Mouse (Mus musculus) spleen, adult 12 weeks (tissue): ENCODE data around the gene Dock1.

ENCODE experiments used
- DNase-seq: peaks from one replicate; pipeline ENCODE4 v3.0.0; 2022; ENCODE audit warnings: low spot score

The Dock1 gene

DNA sequence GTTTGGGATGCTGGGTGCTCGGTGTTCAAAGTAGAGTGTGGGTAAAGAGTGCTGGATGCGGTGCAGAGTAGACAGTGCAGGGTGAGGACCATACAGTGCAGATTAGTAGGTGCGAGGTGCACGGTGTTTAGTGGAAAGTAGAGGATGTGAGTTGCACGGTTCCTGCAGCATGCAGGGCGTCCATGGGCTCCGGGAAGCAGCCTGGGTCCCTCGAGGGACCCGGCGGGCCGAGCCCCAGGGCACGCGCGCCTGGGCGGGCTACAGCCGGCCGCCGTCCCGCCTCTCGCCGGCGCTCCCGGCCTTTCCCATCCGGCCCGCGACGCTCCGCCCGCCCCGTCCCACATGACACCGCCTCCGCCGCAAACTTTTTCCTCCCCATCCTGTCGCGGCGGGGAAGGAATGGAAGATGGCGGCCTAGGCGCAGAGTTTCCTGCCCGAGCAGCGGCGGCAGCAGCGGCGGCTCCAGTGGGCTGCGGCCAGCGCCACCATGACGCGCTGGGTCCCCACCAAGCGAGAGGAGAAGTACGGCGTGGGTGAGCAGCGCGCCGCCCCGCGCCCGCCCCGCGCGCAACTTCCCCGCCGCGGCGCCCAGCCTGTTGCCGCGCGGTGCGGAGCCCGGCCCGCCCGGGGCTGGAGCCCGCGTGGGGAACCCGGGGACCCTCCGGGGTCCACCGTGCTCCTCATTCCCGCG lies at the start of gene Dock1:
Dock1 (plus strand) TSS at position 343 of the 691 bp plus-strand sequence.
- DNase-seq = no peak

DNA sequence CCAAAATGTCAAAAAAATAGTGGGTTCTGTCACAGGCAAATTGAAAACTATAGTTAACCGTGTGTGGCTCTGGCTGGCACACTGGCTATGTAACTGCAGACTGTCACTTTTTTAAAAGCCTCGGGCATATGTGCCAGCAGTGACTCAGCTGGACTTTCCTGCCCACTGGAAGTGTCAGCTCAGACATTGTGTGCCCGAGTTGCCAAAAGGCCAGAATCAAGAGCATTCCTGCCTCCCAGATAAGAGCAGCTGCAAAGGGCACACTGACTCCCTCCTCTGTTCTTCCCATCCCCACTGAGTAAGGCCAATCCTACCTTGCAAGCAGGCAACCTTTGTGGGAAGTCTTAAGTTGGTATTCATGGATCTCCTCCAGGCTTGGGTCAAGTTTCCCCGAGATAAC lies 42.5 kb upstream of the Dock1 start:
- no peak for DNase-seq

DNA sequence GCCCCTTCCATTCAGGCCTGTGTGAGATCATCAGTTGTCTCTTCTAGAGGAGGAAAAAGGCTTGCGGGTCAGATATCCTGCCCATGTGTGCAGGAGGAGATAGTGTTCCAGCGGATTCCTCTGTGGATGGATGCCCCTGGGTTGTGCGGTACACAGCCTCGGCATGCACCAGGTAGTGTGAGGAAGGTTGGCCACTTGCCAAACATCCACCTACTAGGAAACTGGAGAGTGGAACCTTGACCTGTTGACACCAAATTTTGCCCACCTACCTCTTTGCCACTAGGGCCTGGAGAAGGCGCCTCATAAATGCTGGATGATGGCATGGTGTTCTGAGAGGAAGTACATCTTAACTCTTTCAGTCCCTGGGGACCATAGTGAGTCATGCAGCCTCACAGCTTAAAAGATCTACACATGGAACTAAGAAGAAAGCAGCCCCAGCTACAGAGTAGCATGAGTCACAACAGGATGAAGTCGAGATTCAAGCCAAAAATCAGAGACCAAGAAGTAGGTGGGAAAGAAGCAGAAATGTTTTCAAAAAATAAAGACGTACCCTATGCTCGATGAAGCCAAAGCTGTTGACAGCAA lies 20.1 kb upstream of the Dock1 start:
- DNase-seq = no peak

DNA sequence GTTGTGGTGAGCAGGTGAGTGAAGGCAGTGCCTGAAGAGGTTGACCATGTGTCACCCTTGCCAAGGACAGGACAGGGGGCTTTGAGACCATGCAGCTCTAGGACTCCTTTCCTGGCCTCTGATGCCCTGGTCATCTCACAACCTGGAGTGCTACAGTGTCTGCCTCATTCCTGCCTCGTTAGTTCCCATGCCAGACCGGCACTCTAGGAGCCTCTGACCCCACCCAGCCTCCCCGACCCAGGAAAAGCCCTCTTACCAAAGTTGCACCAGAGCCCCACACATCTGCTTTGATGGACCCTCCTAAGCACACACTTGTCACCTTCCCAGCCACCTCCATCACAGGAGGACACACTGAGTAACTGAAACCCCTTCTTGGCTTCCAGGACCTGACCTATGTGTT lies 19.4 kb upstream of the Dock1 start:
- DNase-seq = no peak

DNA sequence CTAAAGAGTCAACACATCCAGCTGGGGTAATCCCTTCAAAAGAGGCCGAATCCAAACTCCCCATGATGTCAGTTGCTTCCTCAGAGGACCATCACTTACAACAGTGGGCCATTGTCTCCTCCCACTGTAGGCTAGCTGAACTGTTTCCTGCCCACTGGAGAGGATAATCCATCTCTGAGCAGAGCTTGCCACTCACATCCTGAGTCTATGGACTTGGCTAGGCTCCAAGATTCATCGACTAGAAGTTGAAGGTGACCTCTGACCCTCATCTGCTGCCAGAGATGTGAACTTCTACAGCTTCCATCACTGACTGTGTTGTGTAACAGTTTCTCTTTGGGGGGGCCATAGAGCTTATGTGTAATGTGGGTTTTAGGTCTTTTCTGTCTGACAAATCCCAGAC lies 7.2 kb upstream of the Dock1 start:
- DNase-seq = no peak

DNA sequence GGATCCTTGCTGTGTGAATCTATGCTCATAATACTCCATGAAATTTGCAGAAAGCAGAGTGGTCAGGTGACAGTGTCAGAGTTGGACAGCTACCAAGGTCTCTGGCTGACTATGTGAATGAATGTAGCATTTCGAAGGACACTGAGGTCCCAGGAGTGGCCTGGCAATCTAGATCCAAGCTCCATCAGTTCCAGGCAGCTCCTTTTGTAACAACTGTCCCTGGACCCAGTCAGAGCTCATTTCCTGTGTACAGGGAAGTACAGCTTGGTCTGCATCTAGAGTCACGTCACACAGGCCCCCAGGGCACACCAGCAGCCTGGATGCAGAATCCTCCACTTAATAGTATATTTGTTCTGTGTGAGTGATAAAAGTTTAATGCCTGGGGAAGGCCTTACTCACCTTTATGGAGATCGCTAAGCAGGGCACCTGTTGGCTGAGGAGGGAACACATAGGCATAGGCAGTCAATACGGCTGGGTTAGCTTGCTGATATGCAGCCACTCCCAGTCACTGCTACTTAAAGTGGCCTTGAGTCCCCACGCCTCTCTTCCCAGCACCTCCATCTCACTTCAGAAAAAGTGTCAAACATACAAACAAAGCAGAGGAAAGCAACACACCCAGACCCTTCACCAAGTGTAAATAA lies 4.7 kb upstream of the Dock1 start:
- DNase-seq = no peak

DNA sequence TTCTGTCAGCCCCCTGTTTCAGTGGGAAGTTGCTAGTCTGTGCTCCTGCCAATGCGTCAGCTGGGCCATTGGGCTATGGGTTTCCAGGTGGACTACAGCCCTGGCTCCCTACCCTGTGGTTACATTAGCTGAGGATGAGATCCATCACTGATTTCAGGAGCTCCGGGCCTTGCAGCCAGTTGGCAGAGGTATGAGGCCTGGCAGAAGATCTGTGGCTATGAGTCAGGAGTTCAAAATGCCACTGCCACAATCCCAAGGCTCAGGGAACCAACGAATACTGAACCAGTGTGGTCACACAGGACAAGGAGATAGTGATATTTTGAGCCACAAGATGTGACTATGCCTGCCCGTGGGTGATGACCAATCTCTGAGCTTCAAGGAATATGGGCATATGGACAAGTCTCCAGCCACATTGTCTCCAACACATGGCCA lies 3.2 kb upstream of the Dock1 start:
- DNase-seq = no peak

DNA sequence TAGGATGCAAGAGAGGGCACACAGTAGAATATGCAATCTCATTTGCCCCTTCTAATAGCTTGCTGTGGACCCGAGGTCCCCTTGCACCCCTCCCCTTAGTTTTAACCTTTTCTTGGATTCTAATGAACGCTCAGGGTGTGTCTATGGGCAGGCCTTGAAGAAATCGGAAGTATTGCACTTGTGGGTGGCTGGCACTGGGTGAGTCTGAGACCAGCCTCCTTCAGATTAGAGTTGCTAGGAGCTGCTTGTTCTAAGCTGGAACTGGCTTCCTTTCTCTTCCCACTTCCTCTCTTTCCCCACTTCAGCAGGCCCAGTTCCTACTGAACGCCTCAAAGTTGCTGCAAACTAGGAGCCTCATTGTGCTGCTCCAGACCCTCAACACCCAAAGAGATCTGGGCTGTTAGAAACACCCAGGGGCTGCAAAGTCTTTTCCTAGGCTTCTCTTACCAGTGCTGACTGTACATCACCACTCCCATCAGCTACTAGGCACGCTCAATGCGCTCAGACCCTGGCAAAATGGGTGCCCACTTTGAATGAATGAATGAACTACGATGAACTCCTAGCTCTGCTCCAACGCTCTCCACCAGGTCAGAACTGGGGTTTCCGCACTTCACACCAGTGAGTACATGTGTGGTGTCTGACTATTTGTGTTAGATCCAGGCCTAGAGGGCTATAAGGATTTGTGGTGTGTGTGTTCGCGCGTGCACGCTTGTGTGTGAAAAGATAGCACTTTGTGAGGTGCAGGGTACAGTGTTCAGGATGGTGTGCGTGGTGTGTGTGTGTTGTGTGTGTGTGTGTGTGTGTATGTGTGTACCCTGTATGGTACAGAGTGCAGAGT lies 761 bp upstream of the Dock1 start:
- DNase-seq = no peak

DNA sequence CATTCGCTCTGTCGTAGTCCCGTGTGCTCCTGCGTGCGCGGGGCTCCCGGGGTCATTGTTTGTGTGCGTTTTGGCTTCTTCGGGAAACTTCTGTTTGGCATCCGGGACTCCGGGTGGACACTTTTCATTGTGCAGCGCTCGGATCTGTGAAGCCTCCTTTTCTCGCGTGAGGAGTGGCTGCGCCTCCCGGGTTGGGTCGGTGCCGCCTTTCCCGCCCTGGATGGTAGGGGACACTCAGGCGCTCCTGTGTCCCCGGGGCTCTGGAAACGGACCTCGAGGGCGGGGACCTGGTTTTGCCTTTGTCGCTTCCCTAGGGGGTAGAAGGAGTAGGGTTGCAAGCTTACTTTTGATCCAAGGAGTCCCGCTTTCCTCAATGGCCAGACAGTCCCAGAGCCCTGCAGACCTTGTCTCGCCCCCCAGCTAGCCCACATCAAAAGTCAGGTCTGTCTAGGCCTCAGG lies 578 bp downstream of the Dock1 start:
- no peak for DNase-seq

DNA sequence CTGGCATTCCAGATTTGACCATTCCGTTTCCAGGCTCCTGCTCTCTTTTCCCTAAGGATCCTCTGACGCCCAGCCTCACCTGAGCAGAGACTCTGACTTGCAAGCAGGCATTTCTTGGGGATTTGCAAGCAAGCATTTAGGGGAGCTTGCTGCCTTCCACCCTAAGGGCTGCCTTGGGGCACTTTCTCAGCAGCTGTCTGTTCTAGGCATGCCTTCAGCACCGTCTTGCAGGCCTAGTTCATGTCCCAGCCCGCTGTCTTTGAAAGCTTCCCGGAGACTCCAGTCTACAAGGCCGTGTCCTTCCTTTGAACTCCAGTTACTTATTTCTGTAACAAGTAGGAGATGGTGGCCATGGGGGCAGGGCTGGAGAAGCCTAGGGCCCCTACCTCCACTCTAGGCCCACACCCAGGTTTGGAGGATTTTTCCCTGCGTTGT lies 1.0 kb downstream of the Dock1 start:
- DNase-seq = no peak

DNA sequence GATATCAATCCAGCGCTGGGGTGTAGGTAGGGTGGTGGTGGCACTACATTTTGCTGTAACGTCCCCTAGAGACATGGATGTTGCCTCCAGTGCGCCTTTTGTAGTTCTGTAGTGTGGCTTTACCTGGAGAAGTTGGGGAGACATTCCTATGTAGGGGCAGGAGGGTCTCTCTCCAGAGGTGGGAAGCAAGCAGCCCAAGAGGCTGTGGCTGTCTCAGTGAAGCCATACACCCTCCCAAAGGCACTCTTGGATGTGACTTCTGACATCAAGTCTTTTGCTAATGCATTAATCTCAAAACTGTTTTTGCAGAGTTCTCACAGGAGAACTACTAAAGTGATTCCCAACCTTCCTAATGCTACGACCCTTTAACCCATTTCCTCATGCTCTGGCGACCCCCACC lies 2.7 kb downstream of the Dock1 start:
- DNase-seq = no peak

DNA sequence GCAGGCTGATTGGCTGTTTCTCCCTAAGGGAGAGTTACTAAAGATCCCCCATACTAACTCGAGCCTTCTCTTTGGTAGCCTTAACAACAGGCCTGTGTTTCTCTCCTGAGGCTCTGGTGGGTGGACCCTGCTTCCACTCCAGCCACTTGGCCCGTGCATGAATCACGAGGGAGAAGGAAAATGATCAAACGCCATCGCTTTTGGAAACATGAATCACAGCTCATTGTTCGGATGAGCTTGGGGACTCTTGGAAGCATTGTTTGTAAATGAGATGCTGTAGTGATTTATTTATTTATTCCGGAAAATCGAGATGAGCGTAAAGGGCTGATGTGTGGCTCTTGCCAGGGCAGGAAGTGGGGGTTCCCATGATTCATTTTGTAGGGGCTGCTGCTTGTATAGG lies 3.5 kb downstream of the Dock1 start:
- no peak for DNase-seq

DNA sequence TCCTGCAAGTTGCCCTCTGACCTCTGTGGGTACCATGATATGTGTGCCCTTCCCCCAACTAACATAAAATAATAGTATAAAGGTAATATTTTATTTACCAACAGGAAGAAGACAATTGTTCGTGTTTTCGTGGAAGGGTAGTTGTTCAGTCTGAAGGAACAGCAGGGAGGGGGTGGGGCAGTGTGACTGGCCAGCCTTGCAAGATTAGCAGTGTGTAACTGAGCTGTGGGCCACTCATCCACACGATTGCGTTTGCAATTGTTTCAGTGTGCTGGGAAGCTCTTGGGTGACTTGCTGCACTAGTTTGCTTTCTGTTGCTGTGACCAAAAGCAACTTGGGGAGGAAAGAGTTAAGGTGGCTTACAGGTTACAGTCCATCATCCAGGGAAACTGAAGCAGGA lies 7.4 kb downstream of the Dock1 start:
- DNase-seq = no peak

DNA sequence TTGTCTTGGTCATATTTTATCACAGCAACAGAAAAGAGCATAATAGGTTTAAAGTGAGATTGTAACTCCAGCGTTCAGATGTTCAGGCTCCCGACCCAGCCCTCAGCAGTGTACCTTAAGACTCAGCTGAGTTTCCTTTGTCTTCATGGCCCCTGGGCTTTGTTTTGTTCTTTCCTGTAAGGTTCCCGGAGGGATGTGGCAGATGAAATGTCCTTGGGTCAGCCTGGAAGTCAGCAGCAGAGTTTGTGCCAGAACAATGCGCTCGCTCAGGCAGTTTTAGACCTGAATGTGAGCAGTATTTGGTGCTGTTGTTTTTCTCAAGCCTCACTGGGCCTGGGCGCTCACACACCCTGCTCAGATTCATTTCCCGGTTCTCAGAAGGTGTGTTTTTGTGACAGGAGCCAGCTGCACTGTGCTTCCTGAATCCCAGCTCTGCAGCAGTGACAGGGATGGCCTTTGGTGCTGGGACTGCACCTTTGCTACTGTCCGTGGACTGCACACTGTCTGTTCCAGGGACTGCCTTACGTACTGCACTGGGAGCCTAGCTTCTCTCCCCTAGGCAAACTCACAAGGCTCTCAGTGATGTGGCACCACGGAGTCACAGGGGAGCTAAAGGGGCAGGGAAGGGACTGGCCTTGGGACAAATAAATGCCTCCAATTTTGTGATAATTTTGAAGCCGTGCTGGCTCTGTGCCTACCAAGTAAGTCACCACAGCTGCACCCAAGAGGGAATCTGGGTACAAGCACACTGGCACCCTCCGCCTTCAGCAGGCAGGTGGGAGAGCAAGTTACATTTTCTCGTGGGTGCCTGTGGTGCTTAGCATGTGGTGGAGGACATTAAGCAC lies 9.1 kb downstream of the Dock1 start:
- DNase-seq = no peak

DNA sequence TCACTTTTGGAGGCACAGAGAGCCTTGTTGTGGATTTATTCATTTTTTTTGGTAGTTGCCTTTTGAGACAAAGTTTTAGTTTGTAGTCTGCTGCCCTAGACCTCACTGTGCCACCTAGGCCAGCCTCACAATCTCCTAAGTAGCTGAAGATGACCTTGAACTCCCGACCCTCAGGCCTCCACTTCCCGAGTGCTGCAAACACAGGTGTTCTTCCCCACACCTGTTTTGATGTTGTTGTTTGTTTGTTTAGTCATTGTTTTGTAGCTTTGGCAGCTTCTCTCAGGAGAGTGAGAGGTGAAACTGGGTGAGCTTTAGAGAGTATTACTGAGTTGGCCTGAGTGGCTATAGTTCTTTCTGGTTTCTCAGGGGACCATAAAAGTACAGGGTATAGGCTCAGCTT lies 9.7 kb downstream of the Dock1 start:
- no peak for DNase-seq

DNA sequence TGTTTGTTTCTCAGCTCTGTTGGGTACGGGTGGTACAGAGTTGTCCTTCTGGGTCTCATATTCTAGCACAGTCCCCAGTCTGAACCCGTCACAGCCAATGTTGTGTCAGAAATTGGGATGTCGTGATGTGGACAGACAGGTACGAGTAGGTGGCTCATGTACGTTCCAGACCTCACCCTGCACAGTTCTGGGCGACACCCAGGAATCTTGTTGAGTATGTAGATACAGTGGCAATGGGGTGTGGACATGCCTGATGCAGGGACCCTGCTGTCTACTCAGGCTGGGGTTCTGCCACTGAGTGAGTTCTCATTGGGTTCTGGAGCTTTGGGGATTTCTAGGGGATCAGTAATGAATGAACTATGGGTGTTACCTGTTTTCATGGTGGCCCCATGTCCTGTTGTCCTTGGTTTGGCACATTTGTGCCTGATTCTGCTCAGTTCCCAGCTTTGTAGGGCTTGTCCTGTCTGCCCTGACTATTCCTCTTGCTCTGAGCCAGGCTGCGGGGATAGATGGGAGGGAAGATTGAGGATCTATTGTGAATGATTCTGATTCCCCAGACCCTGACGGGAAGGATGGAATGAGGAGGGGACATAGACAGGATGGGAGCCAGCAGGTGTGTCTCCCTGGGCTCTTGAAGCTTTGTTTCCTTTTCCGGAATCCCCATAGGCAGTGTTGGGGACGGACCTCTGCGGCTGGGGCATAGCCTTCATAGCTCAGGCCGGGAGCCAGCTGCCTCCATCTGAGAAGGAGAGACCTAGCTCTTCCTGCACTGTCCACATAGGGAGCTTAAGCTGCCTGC lies 11.5 kb downstream of the Dock1 start:
- DNase-seq = no peak

DNA sequence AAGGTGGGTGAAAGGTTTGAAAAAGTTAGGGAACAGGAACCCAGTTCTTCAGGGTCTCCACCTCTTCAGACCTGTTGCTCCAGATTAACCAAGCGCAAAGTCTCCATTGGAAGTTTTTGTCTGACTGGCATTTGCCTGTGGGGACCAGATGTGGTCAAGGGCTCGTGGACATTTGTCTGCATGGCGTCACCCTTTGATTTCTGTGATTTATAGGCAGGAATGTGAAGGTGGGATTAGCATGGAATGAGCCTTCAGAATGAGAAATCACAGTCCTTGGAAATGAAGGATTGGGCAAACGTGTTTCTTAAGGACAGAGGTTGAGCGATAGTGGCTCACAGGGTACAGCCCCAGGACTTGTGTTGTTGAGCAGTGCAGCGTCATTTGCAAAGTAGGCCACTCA lies 17.9 kb downstream of the Dock1 start:
- no peak for DNase-seq

DNA sequence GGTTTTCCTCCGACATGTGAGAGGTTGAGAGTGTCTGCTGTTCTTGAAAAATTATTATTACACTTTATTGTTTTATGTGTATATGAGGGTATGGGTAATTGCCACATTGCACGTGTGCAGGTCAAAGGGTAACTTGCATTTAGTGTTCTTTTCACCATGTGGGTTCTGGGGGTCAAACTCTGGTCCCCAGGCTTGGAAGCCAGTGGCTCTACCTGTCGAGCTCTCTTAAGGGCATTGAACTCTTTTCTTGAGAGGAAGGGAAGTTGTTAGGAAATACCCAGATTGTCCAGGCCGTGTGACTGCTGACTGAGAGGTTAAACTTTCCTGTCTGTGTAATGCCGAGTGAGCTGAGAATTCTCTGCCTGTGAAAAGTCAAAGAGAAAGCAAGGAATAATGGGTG lies 19.7 kb downstream of the Dock1 start:
- DNase-seq = no peak

DNA sequence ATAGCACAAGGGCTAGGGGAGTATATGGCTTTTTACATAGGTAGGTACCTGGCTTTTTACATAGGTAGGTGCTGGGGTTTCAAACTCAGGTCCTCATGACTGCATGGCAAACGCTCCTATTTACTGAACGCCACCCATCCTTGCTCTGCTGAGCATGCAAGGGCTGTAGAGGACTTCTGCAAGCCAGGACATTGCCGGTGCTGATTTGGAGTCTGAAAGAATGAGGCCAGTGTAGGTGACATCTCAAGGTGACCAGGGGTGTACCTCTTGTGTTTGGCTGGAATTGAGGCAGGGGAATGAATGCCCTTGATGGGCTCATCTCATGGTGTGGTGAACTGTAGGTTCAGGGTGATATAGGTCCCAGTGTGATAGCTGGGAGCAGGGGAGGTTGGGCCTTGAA lies 20.4 kb downstream of the Dock1 start:
- DNase-seq = no peak

DNA sequence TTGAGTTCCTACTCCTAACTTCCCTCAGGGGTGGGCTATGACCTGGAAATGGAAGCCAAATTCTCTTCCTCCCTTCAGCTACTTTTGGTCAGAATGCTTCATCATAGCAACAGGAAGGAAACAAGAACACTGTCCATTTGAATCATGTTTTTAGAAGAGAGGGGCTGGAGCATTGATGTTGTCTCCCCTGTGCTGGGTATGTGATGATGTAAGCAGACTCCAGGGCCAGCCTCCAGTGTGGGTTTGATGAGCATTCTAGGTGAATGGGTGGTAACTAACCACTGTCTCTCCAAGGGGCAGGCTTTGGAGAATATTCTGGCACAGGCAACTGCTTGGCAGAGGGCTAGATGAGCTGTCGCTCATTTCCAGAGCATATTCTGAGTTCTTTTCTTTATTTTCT lies 22.9 kb downstream of the Dock1 start:
- DNase-seq = no peak

DNA sequence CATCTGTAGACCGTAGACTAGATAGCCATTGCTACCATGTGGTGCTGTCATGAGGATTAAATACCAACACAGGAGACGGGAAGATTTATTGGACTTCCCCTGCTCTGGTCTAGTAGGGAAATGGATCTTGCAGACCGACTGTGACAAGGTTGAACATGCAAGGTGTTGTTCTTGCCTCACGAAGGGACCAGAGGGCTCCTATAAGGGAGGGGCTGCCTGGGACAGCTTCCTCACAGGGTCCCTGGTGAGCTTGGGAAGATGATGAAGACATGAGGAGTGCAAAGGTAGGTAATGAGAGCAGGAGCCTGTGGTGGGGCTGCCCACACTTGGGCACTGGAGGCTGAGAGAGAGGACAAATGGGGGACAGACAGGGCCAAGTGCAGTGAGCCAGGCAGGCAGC lies 25.0 kb downstream of the Dock1 start:
- DNase-seq = no peak
